Mouse (Mus musculus) thymus, postnatal 14 days (tissue): ENCODE data around the gene Acp1.
A peak's percentile ranks its signal among the peaks of the same experiment; 100 is the strongest.

Experiments
- DNase-seq: peaks from one replicate; pipeline ENCODE4 v3.0.0; 2021

The Acp1 gene

GRCm38 (mm10) chr12:30911261-30912047 lies at the start of gene Acp1, which contains the start of gene Sh3yl1:
Gene Acp1 (minus strand): TSS chr12:30911589.
Gene Sh3yl1 (plus strand): TSS chr12:30911668.
- peak; percentile 97 for DNase-seq

DNA sequence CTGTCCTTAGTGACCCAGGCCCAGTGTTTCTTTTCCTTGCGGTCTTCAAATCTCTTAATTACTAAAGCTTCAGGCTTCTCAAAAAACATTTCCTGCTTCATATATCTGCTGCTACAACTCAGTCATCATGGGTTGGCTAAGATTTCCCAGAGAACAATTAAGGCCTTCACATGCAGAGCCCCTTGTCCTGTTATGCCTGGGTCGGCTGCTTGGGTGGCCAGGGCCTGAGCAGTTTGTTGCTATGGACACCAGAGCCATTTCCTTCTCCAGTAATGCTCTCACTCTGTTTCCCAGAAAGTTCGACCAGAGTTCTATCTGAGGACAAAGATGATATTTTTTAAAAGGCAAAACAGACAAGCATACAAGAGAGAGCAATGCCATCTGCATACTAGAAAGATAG lies 32.8 kb upstream of the Acp1 start:
- DNase-seq: no peak

DNA sequence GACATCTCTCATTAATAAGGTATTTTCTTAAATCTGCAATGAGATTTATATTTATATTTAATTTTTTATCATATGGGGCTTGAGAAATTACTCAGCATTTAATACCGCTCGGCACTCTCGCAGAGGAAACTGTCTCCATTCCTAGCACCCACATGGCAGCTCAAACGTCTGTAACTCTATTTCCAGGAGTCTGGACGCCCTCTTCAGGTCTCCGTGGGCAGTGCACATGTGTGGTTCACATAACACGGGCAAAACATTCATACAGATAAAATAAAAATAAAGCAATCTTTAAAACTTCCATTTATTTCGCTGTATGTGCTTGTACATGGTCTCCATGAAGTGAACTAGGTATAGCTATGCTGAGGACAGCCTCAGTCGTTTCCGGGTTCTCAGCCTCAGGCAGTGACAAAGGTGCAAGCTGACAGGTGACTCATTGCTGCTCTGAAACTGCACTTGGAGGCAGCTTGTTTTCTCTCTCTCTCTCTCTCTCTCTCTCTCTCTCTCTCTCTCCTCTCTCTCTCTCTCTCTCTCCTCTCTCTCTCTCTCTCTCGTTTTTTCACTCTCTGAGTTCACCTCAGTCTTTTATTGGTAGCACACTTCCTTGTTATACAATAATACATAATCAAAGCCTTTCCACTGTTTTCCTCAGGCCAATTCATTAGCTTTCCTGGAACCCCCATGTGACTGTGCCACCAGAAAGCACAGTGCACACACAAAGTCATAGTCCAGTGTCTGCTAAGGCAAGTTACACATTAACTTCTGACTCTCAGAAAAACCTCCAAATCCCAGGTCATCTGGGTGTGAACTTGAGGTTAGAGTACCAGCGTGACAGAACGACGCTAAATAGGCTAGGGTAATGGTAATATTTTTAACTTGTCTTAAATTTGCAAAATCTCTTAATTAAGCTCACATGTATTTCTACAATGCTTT lies 31.9 kb upstream of the Acp1 start:
- no peak for DNase-seq

DNA sequence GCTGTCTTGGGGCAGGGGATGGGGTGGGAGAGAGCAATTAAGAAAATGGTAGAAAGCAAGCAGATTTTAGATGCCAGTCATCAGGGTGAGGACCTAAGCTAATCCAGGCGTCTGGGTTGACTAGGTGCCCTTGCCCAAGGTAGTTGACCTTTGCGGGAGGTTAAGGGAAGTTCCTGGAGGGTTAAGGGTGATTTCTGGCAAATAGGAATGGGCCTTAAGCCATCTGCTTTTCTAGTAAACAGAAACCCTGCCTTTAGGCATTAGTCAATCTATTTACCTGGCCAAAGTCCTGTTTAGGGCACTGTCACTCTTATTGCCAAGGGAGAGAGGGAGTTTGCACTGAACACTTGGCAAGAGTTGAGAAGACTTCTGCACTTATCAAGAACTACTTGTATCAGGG lies 25.5 kb upstream of the Acp1 start:
- no peak for DNase-seq

DNA sequence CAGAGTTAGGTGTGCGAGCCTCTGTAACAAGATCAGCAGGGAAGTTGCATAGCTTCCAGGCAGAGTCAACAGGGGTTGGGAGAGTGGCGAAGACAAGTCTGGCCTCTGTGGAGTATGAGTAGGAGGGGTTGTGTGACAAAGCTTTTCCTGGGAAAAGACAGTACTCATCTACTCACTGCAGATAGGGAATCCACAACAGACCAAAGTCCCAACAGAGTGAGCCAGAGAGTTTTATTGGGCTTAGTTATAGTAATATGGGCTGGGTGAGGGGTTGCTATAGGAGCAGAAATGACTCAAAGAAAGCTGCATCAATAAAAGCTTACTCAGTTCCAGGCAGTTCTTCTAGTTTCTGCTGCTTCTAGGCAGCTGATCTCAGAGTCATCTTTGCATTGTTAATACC lies 21.9 kb upstream of the Acp1 start:
- no peak for DNase-seq

DNA sequence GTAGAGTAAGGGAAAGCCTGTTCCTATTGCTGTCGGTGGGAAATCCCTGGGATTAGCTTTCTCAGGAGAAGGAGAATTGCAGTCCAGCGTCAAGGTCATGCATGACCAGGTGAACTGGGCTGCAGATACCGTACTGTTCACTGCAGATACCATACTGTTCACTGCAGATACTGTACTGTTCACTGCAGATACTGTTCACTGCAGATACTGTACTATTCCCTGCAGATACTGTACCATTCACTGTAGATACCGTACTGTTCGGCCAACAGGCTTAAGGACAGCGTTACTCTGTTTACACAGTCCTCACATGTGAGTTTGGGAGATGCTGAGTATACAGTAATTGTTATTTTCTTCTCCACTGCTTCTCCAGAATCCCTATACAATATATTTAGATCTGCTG lies 16.8 kb upstream of the Acp1 start:
- DNase-seq: no peak

GRCm38 (mm10) chr12:30922401-30922800 lies 11.0 kb upstream of the Acp1 start:
- no peak for DNase-seq

- no peak for DNase-seq
Measured at GRCm38 (mm10) chr12:30912840-30913239, 1.5 kb upstream of the Acp1 start.

DNA sequence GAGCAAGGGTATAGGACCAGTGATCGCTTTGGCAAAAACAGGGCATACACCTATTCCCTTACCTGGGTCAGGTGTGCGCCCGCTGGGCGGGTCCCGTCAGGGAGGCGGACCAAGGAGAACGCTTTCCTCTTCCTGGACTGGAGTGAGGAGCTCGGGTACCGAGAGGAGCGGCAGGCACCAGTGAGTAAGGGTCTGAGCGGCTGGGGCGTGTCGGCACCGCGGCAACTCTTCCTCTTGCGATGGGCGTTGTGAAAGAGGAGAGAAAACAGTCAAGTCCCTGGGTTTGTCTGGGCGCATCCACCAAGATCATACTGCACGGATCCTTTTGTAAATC lies 626 bp upstream of the Acp1 start:
- DNase-seq: peak; percentile 55

- no peak for DNase-seq
Measured at GRCm38 (mm10) chr12:30910860-30911259, 529 bp downstream of the Acp1 start.

- DNase-seq: no peak
Measured at GRCm38 (mm10) chr12:30909881-30910280, 1.5 kb downstream of the Acp1 start.

DNA sequence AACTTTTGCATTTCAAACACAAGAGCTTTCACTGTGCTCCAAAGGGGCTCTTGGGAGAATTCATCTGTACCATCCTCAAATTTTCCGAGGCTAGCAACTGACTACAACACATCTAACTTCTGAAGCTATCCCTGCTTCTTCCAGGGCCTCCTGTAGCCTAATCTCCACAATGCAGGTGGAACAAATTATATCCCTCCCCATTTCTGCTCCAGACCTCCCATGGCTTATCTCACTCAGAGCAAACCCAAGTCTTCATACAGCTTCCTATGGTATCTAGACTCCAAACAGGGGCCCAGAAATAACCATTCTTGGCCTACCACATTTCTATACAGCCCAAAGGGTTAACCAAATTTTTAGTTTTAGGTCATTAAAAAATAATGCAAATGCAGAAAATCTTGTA lies 2.7 kb downstream of the Acp1 start:
- DNase-seq: no peak

DNA sequence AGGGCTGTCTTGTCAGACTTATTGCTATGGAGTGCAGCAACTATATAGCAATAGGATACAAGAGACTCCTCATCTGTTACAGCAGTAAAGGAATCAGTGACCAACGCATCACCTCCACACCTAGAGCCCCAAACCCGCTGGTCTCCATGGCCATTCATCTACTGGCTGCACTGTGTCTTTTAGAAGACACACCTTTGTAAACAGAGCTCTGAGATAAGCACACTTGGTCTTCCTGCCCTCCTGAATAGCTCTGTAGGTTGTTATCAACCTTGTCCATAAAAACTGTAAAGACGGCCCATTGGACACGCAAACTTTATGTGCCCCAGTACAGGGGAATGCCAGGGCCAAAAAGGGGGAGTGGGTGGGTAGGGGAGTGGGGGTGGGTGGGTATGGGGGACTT lies 14.3 kb downstream of the Acp1 start:
- no peak for DNase-seq

DNA sequence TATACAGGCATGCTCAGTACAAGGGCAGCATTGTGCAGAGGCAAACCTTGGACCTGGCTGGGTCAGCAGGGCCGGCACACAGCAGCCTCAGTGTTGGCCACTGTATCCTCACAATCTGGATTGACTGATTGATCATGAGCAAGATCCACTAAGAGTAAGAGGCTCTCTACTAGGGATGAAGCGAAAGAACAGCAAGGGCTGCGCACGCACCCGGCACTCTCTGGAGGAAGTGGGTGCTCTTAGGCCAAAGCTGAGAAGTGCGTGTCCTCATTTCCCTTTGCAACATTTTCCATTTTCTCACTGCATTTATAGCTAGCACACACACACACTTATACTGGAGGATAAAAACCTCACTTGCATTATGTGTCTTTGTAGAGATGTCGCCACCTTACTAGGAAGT lies 20.0 kb downstream of the Acp1 start:
- no peak for DNase-seq

DNA sequence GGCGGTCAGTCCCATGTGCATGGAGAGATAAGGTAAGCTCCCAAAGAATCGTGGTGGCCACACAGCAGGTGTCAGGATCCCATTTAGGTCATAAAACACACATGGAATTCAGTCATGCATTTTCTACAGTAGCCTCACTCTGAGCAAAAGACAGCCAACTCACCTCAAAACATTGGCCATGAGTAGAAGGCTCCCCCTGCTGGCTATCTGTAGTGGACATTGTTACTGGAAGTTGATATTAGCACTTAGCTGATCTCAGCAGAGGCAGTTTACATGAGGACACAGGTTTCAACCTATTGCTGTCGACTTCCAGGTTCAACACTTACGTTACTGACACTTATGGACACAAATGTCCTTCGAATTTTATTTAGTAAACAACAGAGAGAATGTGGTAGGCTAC lies 21.3 kb downstream of the Acp1 start:
- peak; percentile 30 for DNase-seq

- DNase-seq: no peak
Measured at GRCm38 (mm10) chr12:30888003-30888402, 23.4 kb downstream of the Acp1 start.

DNA sequence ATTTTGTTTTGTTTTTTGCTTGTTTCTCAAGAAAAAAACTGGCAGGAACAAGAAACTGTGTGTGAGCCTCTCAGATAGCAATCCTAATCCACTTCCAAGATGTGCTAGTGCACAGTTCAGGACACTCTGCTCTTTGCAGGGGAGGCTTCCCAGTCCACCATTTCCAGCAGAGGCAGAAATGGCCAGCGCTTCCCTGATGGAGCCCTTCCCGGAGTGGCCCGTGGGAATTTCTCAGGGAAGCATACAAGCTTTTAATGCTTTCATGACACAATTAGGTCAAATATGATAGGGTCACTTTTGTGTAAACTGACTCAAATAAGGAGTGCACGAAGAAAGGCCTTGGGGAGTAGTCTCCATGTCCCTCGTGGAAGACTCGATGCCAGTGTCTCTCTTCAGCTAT lies 25.5 kb downstream of the Acp1 start:
- no peak for DNase-seq

DNA sequence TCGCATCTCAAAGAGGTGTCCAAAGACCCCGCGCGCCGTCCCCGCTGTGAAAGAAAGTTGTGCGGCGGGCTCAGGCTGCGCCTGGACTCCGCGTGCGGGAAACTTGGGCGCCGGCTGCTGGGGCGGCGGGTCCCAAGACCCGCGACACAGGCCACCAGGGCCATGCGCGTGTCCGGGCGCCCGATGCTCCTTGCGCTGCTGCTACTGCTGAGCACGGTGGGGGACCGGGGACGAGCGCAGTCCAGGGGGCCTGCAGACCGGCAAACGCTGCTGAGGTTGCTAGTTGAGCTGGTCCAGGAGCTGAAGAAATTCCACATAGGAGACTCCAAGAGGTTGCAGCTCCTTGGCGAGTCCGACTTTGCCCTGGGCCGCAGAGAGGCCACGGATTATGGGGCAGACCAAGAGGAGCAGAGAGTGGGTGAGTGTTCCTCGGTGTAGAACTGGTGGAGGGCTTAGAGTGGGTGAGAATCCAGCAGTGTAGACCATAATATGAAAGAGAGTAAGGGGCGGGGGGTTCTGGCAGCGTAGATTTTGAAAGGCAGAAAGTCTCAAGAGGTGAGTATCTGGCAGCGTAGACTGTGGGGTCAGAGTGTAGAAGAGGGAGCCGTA lies 26.7 kb downstream of the Acp1 start:
- DNase-seq: no peak

DNA sequence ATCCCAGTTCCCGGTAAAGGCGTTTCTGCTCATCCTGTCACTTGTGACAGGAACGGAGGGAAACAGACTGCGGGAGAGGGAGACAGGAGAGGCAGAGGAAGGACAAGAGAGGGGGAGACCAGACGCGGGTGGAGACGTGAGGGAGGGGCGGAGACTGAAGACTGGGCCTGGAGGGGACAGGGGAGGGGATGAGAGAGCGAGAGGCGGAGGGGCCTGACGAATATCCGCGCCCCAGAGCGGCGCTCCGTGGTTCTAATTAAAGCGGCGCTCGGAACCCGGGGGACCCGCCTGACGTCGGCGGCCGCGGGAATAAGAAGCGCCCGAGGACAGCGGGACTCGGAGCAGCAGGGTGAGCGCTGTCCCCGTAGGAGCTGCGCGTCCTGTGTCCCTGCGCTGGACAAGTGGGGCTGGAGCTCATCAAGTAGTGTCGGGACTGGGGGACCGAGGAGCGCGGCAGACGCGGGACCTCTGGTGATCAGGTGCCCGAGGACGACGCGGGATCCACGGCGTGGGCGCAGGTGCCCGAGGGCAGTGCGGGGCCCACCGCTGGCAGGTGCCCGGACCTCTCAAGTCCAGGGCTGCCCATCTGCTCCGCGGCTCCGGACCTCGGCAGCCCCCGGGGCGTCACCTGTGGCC lies 27.3 kb downstream of the Acp1 start, which contains the start of gene Alkal2:
TSS of gene Alkal2 (plus strand) at position 337 of the 636 bp plus-strand sequence.
- no peak for DNase-seq

- DNase-seq: no peak
Measured at GRCm38 (mm10) chr12:30883592-30883985, 27.8 kb downstream of the Acp1 start.

- no peak for DNase-seq
Measured at GRCm38 (mm10) chr12:30879447-30879846, 31.9 kb downstream of the Acp1 start.

- DNase-seq: no peak
Measured at GRCm38 (mm10) chr12:30865781-30866180, 45.6 kb downstream of the Acp1 start.

DNA sequence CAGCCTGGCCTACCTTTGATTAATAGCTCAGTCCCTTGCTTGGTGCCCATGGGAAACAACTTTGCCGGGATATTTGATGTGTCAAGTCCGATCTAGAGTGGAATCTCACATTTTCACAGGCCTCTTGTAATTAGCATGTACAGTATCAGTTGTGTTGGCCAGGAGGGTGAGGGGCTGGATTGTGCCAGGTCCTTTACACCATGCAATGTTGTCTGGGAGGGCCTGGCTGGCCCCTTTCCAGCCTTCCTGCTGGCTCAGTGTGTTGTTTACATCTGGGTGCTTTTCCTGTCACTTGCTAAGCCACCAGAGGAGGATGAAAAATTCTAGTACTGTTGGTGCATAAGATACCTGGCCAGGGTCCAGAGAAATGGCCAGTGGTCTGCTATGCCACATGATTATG lies 47.0 kb downstream of the Acp1 start:
- no peak for DNase-seq
